Mouse (Mus musculus): ENCODE measurements around the gene Krt17.

- TF ChIP-seq CTCF (IDR thresholded peaks at IDR 0.05; ENCODE audit: insufficient read depth, low read length) = peak; percentile 48
- TF ChIP-seq POLR2A (IDR thresholded peaks at IDR 0.05; ENCODE audit: borderline replicate concordance, extremely low read depth, low read depth, low read length) = no peak
Measured at GRCm38 (mm10) chr11:100281596-100282544, 21.0 kb upstream of the Krt17 start.
